Mouse (Mus musculus) erythroblast, embryonic 14.5 days (primary cell): ENCODE results near the gene Iqcf5.

Experiments used
- GATA1 ChIP-seq: IDR thresholded peaks from 2 replicates; pipeline ENCODE4 v1.6.1; 2012; ENCODE audit warnings: low read length, inconsistent platforms, mixed read lengths
- TAL1 ChIP-seq: IDR thresholded peaks from 3 replicates; pipeline ENCODE4 v1.6.1; 2012; ENCODE audit warnings: low read length, inconsistent platforms, mixed read lengths

DNA sequence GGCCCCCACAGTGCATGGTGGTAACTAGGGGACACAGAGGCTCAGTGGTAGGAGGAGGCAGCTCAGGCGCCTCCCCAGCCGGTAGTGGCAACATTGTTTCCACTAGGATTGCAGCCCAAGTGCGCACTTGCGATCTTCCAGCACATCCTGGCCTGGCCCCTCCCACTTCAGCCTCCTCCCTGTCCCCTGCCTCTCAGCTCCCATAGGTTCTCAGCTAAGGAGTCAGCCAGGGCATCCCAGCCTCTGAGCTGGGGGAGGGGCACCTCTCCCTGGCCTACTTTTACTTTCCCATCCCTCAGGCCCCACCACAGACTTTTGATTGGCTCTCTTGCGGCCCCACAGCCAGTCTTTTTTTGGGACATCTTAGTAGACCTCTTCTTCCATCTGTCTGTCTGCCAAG lies 42.5 kb upstream of the Iqcf5 start:
- no peak for TF ChIP-seq TAL1
- no peak for TF ChIP-seq GATA1
